Mouse (Mus musculus) activated CD4-positive, CD25-positive, alpha-beta regulatory T cell, adult 4 months (primary cell): Measurements from ENCODE around the gene Olfr750. TPM values are rescaled to one million over a fixed set of nuclear protein-coding genes. Genes with fewer than 3 reads are reported as not detected.
A peak's percentile ranks its signal among the peaks of the same experiment; 100 is the strongest.

Source experiments
- ATAC-seq: one replicate; pipeline ENCODE4 v1.8.0; 2017
- polyA plus RNA-seq, 2 experiments: library from polyadenylated mRNA; unstranded; fragments of 100-300 nt; shearing (Covaris generic); gene quantifications; one replicate each; pipeline ENCODE4 v1.2.1; 2017

Olfr750 gene
- polyA plus RNA-seq, 2 experiments from 2014 or later: not detected

GRCm38 (mm10) chr14:51026391-51027133, 47.7 kb downstream of the Olfr750 start:
- peak; percentile 90 for ATAC-seq

GRCm38 (mm10) chr14:51024820-51025219, 49.4 kb downstream of the Olfr750 start:
- no peak for ATAC-seq

DNA sequence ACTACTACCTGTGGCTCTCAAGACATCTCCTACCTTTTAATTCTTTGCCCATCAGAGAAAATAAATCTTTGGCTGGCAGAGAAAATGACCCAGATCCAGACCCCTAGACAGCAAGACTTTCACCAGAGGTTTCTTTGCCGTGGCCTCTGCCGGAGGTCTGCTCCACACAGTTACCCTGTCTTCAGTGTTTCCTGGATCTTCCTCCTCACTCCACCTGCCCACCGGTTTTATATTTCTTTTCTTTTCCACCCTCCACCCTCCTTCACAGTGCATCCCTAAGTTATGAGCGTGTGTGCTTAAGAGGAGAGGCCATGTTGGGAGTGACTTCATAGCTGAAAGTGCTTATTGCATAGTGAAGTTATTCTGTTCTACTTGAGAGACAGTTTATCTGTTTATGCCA, 50.8 kb downstream of the Olfr750 start:
- no peak for ATAC-seq

GRCm38 (mm10) chr14:51017256-51017655, 57.0 kb downstream of the Olfr750 start:
- ATAC-seq: no peak

Other genes starting within 250 kb of the Olfr750 start
- 10 to 100 TPM; 20.7 to 22.0 TPM for gene Tep1, start 203.9 kb downstream of the Olfr750 start, polyA plus RNA-seq
- gene Klhl33, start 176.9 kb downstream of the Olfr750 start, polyA plus RNA-seq: under 1 TPM in 1 of 2 experiments, not detected in 1; 0.21 TPM
- gene Osgep, start 149.5 kb downstream of the Olfr750 start, polyA plus RNA-seq: 100 to 1,000 TPM in 1 of 2 experiments, 10 to 100 TPM in 1; 73.9 to 108 TPM
- gene Apex1, start 149.5 kb downstream of the Olfr750 start, polyA plus RNA-seq: 100 to 1,000 TPM in 1 of 2 experiments, 10 to 100 TPM in 1; 72.8 to 108 TPM
- gene Pip4p1, start 143.6 kb downstream of the Olfr750 start, polyA plus RNA-seq: 1 to 10 TPM; 3.6 to 4.1 TPM
- 10 to 100 TPM; 61.0 to 76.3 TPM for gene Pnp, start 143.4 kb downstream of the Olfr750 start, polyA plus RNA-seq
- gene Gm49342, start 129.9 kb downstream of the Olfr750 start, polyA plus RNA-seq: 1 to 10 TPM in 1 of 2 experiments, not detected in 1; 9.9 TPM
- under 1 TPM; 0.60 to 0.85 TPM for gene Pnp2, start 118.4 kb downstream of the Olfr750 start, polyA plus RNA-seq
- gene Rnase10, start 66.7 kb downstream of the Olfr750 start, polyA plus RNA-seq: not detected
- gene Rnase9, start 32.6 kb downstream of the Olfr750 start, polyA plus RNA-seq: not detected
- gene Rnase11, start 24.3 kb downstream of the Olfr750 start, polyA plus RNA-seq: not detected
- not detected for gene Rnase12, start 16.8 kb downstream of the Olfr750 start, polyA plus RNA-seq
- gene Rnase4, start 16.6 kb upstream of the Olfr750 start, polyA plus RNA-seq: 10 to 100 TPM; 11.7 to 15.5 TPM
- gene Ang, start 16.7 kb upstream of the Olfr750 start, polyA plus RNA-seq: 1 to 10 TPM; 3.7 to 6.6 TPM
- gene Eddm3b, start 40.0 kb upstream of the Olfr750 start, polyA plus RNA-seq: not detected
- 1 to 10 TPM; 1.9 to 6.0 TPM for gene Rnase6, start 49.5 kb upstream of the Olfr750 start, polyA plus RNA-seq
- not detected for gene Rnase1, start 72.3 kb upstream of the Olfr750 start, polyA plus RNA-seq
- gene Rnase2b, start 87.8 kb upstream of the Olfr750 start, polyA plus RNA-seq: not detected
- gene Ang2, start 124.7 kb upstream of the Olfr750 start, polyA plus RNA-seq: not detected
- gene Ear14, start 129.0 kb upstream of the Olfr750 start, polyA plus RNA-seq: not detected
- gene Rnase2a, start 181.7 kb upstream of the Olfr750 start, polyA plus RNA-seq: not detected